Mouse (Mus musculus) stomach, postnatal 0 days (tissue): ENCODE measurements around the gene Slc25a34.

Experiments used
- CTCF ChIP-seq: IDR thresholded peaks from 2 replicates; pipeline ENCODE4 v1.5.1; 2016; ENCODE audit warnings: antibody characterized with exemption, low read depth, mild to moderate bottlenecking, moderate library complexity
- EP300 ChIP-seq: optimal IDR thresholded peaks from 2 replicates; pipeline ENCODE3; 2016; ENCODE audit warnings: antibody characterized with exemption

GRCm38 (mm10) chr4:141653044-141653443 is 29.4 kb upstream of the Slc25a34 start:
- TF ChIP-seq CTCF: no peak
- no peak for TF ChIP-seq EP300
